Mouse (Mus musculus) small intestine, adult 2 months (tissue): ENCODE results near the gene Mybph.

Experiments used
- CTCF ChIP-seq: fragments of 200-500 bp; IDR thresholded peaks from 2 replicates; pipeline ENCODE4 v1.5.1; 2012; ENCODE audit warnings: low read depth, mild to moderate bottlenecking, control low read depth, inconsistent platforms, low read length, moderate library complexity, mixed read lengths; ENCODE audit not compliant: insufficient replicate concordance, insufficient read length; ENCODE audit errors: extremely low read depth
- POLR2A ChIP-seq: fragments of 200-500 bp; IDR thresholded peaks from 2 replicates; pipeline ENCODE4 v1.6.1; 2012; ENCODE audit warnings: low read depth, mild to moderate bottlenecking, control low read depth, inconsistent platforms, low read length, moderate library complexity

GRCm38 (mm10) chr1:134245004-134245717, 51.9 kb downstream of the Mybph start:
- TF ChIP-seq CTCF (no peak), POLR2A (no peak)
